Mouse (Mus musculus) kidney, adult 2 months (tissue): ENCODE measurements around the gene Tmem62. TPM values are rescaled to one million over a fixed set of nuclear protein-coding genes. Genes with fewer than 3 reads are reported as not detected.
"Not testable (repeated sequence)": the region's sequence is repeated elsewhere in the genome, so short reads cannot be mapped to it uniquely, and the experiment has no call there.

Experiments used
- DNase-seq: peaks from one replicate; pipeline ENCODE4 v3.0.0; 2021
- H3K27ac ChIP-seq: fragments of 200-500 bp; 2 replicates; pipeline ENCODE4 v1.5.1; 2012; ENCODE audit warnings: low read depth, low read length, control low read depth, inconsistent platforms; ENCODE audit not compliant: insufficient read depth
- H3K27me3 ChIP-seq: fragments of 200-500 bp; replicated peaks from 2 replicates; pipeline ENCODE4 v1.6.1; 2012; ENCODE audit warnings: mild to moderate bottlenecking, moderate library complexity, low read length, inconsistent platforms; ENCODE audit not compliant: control insufficient read depth, insufficient read depth
- H3K36me3 ChIP-seq: fragments of 200-500 bp; 2 replicates; pipeline ENCODE4 v1.6.1; 2012; ENCODE audit warnings: mild to moderate bottlenecking, moderate library complexity, low read length, inconsistent platforms; ENCODE audit not compliant: control insufficient read depth, insufficient read depth
- H3K4me1 ChIP-seq: fragments of 200-500 bp; 2 replicates; pipeline ENCODE4 v1.6.1; 2011; ENCODE audit warnings: low read length; ENCODE audit not compliant: control insufficient read depth, insufficient read depth
- H3K4me3 ChIP-seq: fragments of 200-500 bp; 2 replicates; pipeline ENCODE4 v1.5.1; 2011; ENCODE audit warnings: mild to moderate bottlenecking, low read depth, low read length, control low read depth; ENCODE audit not compliant: insufficient read depth
- CTCF ChIP-seq: fragments of 200-500 bp; conservative IDR thresholded peaks from 2 replicates; pipeline ENCODE4 v1.5.1; 2011; ENCODE audit warnings: low read depth, mild to moderate bottlenecking, control low read depth, low read length, moderate library complexity, mixed read lengths; ENCODE audit not compliant: insufficient read depth, insufficient read length
- POLR2A ChIP-seq: fragments of 200-500 bp; IDR thresholded peaks from one replicate; pipeline ENCODE4 v1.6.1; 2011; ENCODE audit warnings: low read depth, low read length, control low read depth
- WGBS: fragments of 180-500 bp; shearing (Covaris S2); methylation state at CpG from one replicate; pipeline ENCODE4 v1.1.7; 2018; 5-methylcytosine and 5-hydroxymethylcytosine counted together
- polyA plus RNA-seq: library from polyadenylated mRNA; depleted of rRNA; stranded (reverse); fragments of >200 nt; gene quantifications from 2 replicates; pipeline ENCODE4 v1.2.3, GENCODE M21; 2012

The Tmem62 gene
- polyA plus RNA-seq, 1 experiment: 9.2 TPM

- H3K27ac ChIP-seq: no peak overlapping the region
- no peak for DNase-seq
- no peaks in the 10 kb centered on the region for H3K36me3 ChIP-seq
- H3K27me3 ChIP-seq: no peaks in the 10 kb centered on the region
- H3K4me3 ChIP-seq: no peak overlapping the region
- TF ChIP-seq POLR2A: no peak
- peak; percentile 33; the same call in 1 of the 2 replicates for TF ChIP-seq CTCF
- WGBS: 93% methylated on average over 1 of the region's 1 CpGs
- no peaks in the 10 kb centered on the region for H3K4me1 ChIP-seq
Measured at GRCm38 (mm10) chr2:120985241-120985640, 8.4 kb downstream of the Tmem62 start.

- TF ChIP-seq CTCF (no peak), POLR2A (no peak)
- WGBS: 85% methylated on average over 4 of the region's 4 CpGs
- H3K27ac ChIP-seq: no peak overlapping the region
- no peaks in the 10 kb centered on the region for H3K27me3 ChIP-seq
- H3K36me3 ChIP-seq: peaks cover 1% of the 10 kb centered on the region; the same call in 1 of the 2 replicates
- DNase-seq: no peak
- H3K4me3 ChIP-seq: no peak overlapping the region
- no peaks in the 10 kb centered on the region for H3K4me1 ChIP-seq
Measured at GRCm38 (mm10) chr2:120991196-120991595, 14.4 kb downstream of the Tmem62 start.

- H3K4me3 ChIP-seq, H3K36me3 ChIP-seq, H3K4me1 ChIP-seq, H3K27me3 ChIP-seq, H3K27ac ChIP-seq, DNase-seq: not testable (repeated sequence)
- 76% methylated on average over 1 of the region's 1 CpGs for WGBS
Measured at GRCm38 (mm10) chr2:120996607-120997006, 19.8 kb downstream of the Tmem62 start.

GRCm38 (mm10) chr2:120998863-120999262, 22.0 kb downstream of the Tmem62 start:
- WGBS: 87% methylated on average over 8 of the region's 8 CpGs
- DNase-seq: no peak
- Histone ChIP-seq H3K4me3 (no peak overlapping the region), H3K36me3 (no peaks in the 10 kb centered on the region; the same call in 1 of the 2 replicates), H3K27me3 (no peaks in the 10 kb centered on the region), H3K27ac (no peak overlapping the region), H3K4me1 (no peaks in the 10 kb centered on the region)
- no peak for TF ChIP-seq POLR2A
- no peak for TF ChIP-seq CTCF

GRCm38 (mm10) chr2:121003586-121003985, 26.8 kb downstream of the Tmem62 start:
- Histone ChIP-seq H3K36me3 (no peaks in the 10 kb centered on the region; the same call in 1 of the 2 replicates), H3K4me3 (no peak overlapping the region), H3K27ac (no peak overlapping the region), H3K27me3 (no peaks in the 10 kb centered on the region), H3K4me1 (0 out of 2 replicates have a peak, but pooled peaks cover 3% of the 10 kb centered on the region)
- TF ChIP-seq POLR2A (no peak), CTCF (peak; percentile 25; the same call in 1 of the 2 replicates)
- 89% methylated on average over 2 of the region's 2 CpGs for WGBS
- no peak for DNase-seq

GRCm38 (mm10) chr2:121004018-121004811, 27.4 kb downstream of the Tmem62 start:
- DNase-seq: no peak
- no peak overlapping the region for H3K27ac ChIP-seq
- H3K4me3 ChIP-seq: no peak overlapping the region
- no peaks in the 10 kb centered on the region for H3K27me3 ChIP-seq
- H3K4me1 ChIP-seq: peaks cover 3% of the 10 kb centered on the region; the same call in 1 of the 2 replicates
- no peaks in the 10 kb centered on the region; the same call in 1 of the 2 replicates for H3K36me3 ChIP-seq
- TF ChIP-seq POLR2A: no peak
- no peak for TF ChIP-seq CTCF
- 88% methylated on average over 7 of the region's 7 CpGs for WGBS

- 45% methylated on average over 1 of the region's 1 CpGs for WGBS
- peak; percentile 56 for DNase-seq
- H3K36me3 ChIP-seq: no peaks in the 10 kb centered on the region
- no peaks in the 10 kb centered on the region for H3K27me3 ChIP-seq
- peaks cover 3% of the 10 kb centered on the region; the same call in 1 of the 2 replicates for H3K4me1 ChIP-seq
- no peak overlapping the region for H3K4me3 ChIP-seq
- no peak for TF ChIP-seq CTCF
- TF ChIP-seq POLR2A: no peak
- no peak overlapping the region for H3K27ac ChIP-seq
Measured at GRCm38 (mm10) chr2:121006986-121007385, 30.2 kb downstream of the Tmem62 start.
